Mouse (Mus musculus) frontal cortex, postnatal 36 days (tissue): Measurements from ENCODE around the gene Dnase1l3.
A peak's percentile ranks its signal among the peaks of the same experiment; 100 is the strongest.

Experiments
- DNase-seq, 2 experiments: peaks; one replicate each; pipeline ENCODE4 v3.0.0; 2022; ENCODE audit warnings: low spot score in 2 of 2

Dnase1l3 gene

DNA sequence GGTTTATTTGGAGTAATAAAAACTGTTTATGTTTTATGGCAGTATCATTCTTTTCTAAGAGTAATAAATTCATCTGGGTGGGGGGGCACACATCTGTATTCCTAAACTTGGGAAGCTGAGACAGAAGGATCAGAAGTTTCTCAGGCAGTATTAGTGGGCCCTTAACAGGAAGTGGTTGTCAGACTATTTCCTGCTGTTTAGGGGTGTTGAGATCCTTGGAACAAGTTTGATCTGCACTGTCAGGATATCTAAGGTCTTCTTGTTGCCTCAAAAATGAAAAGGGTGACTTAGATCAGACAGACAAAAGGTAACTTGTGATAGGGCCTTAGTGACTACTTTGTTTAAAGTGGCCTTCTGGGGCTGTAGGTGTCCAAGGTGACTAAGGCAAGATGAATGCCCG is 16.2 kb downstream of the Dnase1l3 start:
- DNase-seq = no peak

- DNase-seq = no peak
Measured at GRCm38 (mm10) chr14:7977471-7977870, 16.9 kb downstream of the Dnase1l3 start.

DNA sequence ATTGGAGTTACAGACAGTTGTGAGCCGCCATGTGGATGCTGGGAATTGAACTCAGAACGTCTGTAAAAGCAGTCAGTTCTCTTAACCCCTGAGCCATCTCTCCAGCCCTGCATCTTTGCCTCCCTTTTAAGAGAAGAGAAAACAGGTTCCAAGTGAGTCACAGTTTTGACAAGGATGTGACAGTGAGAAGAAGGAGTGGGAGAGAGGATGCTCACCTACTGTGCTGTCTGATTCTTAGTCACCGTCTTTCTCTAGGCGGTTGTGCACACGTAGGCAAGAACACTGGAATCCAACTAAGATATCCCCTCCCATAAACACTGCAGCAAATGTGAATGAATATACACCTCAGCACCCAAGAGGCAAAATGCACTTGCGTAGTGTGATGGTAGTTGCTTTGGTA is 19.2 kb downstream of the Dnase1l3 start:
- DNase-seq = no peak

GRCm38 (mm10) chr14:7974643-7975042 is 19.7 kb downstream of the Dnase1l3 start:
- DNase-seq = no peak

GRCm38 (mm10) chr14:7971889-7972493 is 22.4 kb downstream of the Dnase1l3 start:
- DNase-seq = no peak

GRCm38 (mm10) chr14:7964219-7964889 is 30.0 kb downstream of the Dnase1l3 start:
- DNase-seq = peak; percentile 72 to 85

DNA sequence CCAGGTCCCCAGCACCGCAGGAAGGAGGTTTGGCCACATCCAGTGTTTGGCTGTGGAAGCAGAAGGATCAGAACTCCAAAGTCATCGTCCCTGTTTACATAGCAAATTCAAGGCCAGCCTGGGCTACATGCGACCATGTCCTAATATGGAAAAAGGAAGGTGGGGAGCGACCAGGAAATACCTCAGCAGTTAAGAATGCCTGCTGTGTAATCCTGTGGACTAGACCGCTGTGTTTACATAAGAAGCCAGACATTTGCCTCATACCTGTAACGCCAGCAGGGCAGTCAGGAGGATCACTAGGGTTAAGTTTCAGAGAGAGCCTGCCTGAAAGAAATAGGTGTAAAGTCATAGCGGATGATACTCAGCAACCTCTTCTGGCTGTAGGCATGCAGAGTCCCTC is 31.2 kb downstream of the Dnase1l3 start:
- DNase-seq = no peak

DNA sequence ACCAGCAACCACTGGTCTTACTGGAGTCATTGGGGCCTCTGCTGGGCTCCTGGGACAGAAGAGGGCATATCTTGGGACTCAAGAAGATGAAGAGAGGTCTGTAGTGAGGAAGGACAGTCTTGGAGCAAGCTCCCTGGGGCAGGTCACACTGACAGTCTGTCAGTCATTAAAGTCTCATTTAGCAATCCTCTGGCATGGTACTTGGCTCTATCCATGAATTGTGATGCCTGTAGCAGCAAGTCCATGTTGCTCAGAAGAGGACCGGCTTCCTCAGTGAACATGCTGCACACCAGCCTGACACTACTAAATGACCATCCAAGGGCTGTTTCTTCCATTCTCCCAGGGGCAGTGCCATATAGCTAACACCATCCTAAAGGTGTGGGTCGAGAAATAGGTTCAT is 31.7 kb downstream of the Dnase1l3 start:
- DNase-seq = no peak

- DNase-seq = no peak
Measured at GRCm38 (mm10) chr14:7961714-7962113, 32.7 kb downstream of the Dnase1l3 start.

DNA sequence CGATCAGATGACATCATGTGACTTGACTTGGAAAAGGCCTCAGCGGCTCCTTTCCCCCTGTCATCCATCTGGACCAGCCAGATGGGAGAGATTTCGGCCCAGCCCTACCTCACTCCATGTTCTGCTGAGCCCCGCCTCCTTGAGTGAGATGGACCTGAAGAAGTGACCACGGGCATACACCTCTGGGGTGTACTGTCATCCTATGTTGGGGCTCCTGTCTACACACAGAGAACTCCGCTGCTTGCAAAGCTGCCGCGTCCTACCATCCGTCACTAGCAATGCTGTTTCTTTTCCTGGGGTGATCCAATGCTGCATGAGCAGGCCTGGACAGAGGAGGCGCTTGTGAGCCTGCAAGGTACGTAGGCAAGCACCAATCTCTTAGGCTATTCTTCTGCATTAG is 33.8 kb downstream of the Dnase1l3 start:
- DNase-seq = peak in 1 of 2 experiments; percentile 52

DNA sequence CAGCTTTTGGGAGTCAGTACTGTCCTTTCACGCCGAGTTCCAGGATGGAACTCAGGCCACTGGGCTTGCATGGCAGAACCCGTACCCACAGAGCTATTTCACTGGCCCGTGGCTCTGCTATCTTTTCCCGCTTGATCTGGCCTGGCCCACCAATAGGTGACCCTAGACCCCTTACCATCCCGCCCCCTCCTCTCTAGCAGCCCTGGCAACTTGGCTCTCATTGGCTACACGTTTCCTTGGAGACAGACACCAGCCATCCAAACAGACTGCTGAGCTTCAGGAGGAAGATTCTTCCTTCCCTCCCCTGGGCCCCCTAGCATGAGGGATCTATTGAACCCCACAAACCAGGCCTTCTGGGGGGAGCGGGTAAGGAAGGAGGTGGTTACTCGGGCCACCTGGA is 37.3 kb downstream of the Dnase1l3 start, which contains the start of gene Gm45521:
Gm45521 (plus strand) TSS at position 240 of the 400 bp plus-strand sequence.
- no peak for DNase-seq

DNA sequence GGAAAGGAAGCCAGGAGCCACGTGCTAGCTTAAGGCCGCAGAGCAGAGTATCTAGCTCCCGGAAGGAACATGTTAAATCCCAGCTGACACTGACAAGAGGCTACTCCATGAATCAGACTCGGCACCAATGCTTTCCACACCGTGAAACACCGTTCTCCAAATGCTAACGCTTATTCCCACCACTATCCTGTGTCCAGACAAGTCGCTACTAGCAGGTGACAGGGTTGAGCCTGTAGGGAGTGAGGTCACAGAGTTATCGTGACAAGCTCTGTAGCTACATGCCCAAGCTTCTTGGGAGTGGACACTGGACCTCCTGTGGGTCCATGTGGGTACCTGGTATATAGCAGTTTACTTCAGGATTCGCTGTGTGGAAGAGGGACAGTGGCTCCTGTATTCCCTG is 37.9 kb downstream of the Dnase1l3 start:
- DNase-seq = no peak

DNA sequence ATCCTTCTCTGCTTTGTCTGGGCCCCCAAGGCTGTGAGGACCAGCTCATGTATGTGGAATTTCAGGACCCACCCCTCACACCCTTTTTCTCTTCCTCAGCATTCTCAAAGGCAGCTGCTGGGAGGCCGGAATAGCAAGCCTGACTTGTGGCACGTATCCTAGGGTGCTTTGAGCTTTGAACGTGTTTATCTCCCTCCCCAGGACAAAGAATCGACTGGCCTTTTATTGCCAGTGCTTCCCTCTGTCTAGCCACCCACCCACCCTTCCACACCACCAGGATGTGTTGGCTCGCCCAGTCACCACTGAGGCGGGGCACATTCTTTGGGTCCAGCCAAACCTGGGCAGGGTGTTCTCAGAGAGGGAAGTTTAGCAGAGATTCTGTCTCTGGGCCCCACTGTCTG is 40.3 kb downstream of the Dnase1l3 start:
- DNase-seq = no peak

DNA sequence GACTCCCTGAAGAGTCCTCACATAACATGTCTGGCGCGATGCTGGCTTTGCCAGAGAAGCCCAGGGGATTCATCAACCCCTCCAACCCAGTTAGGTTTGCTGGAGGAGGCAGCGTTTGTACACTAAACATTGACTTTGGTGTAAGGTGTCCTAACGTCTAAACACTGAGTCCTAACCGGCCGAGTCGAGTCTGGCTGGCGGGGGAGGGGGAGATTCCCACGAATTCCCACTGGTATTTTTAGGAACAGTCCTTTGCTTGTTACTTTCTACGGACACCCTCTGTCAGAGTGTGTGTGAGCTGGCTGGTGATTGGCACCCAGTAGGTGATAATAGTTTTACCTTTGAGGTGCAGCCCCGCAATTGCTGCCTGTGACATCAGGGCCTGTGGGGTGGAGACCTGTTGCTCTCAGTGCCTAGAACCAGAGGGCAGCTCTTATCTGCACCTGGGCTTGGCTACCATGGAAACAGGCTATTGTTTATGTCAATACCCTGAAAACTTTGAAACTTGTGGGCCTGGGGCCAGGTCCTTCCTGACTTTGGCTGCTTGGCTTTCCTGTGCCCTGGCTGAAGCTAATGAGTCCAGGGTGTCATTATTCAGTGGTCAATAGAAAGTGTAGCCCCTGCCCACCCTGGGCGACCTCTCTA is 41.6 kb downstream of the Dnase1l3 start:
- DNase-seq = no peak

DNA sequence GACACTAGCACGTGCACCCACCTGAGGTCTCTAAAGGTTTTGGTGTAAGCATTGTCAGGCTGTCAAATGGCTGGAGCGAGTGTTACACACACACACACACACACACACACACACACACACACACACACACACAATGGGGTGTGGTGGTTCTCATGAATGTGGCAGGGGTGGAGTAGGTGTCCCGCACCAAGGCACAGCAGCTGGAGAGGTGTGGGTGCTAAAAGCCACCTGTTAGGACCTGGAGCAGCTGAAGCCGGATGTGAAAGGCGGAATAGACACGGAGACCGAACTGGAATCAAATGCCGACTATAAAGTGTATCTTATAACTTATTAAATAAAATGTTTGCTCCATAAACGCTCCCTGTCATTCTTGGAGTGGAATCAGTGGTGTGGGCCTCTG is 43.1 kb downstream of the Dnase1l3 start:
- DNase-seq = no peak

- DNase-seq = no peak
Measured at GRCm38 (mm10) chr14:7945261-7945660, 49.1 kb downstream of the Dnase1l3 start.

- DNase-seq = peak in 1 of 2 experiments; percentile 28
Measured at GRCm38 (mm10) chr14:7944349-7945039, 49.9 kb downstream of the Dnase1l3 start.

- no peak for DNase-seq
Measured at GRCm38 (mm10) chr14:7943801-7944135, 50.6 kb downstream of the Dnase1l3 start.

GRCm38 (mm10) chr14:7943101-7943800 is 51.1 kb downstream of the Dnase1l3 start:
- DNase-seq = peak in 1 of 2 experiments; percentile 42

GRCm38 (mm10) chr14:7941413-7941812 is 53.0 kb downstream of the Dnase1l3 start:
- no peak for DNase-seq

GRCm38 (mm10) chr14:7938809-7939784 is 55.3 kb downstream of the Dnase1l3 start:
- no peak for DNase-seq
